Mouse (Mus musculus) common myeloid progenitor, adult 5-6 weeks (primary cell): Measurements from ENCODE around the gene Larp1. TPM values are rescaled to one million over a fixed set of nuclear protein-coding genes. Genes with fewer than 3 reads are reported as not detected.
A peak's percentile ranks its signal among the peaks of the same experiment; 100 is the strongest.

Experiments
- ATAC-seq: replicated peaks from 2 replicates; pipeline ENCODE4 v1.8.0; 2016; ENCODE audit warnings: low read depth, mild to moderate bottlenecking, moderate TSS enrichment, inconsistent platforms; ENCODE audit not compliant: poor library complexity, severe bottlenecking
- total RNA-seq: library from RNA; stranded (forward); fragments of 200-1000, 187-1606 nt; gene quantifications from 2 replicates; pipeline ENCODE4 v1.2.3, GENCODE M21; 2017

Gene Larp1
- total RNA-seq, 1 experiment from 2014 or later: 72.9 TPM

DNA sequence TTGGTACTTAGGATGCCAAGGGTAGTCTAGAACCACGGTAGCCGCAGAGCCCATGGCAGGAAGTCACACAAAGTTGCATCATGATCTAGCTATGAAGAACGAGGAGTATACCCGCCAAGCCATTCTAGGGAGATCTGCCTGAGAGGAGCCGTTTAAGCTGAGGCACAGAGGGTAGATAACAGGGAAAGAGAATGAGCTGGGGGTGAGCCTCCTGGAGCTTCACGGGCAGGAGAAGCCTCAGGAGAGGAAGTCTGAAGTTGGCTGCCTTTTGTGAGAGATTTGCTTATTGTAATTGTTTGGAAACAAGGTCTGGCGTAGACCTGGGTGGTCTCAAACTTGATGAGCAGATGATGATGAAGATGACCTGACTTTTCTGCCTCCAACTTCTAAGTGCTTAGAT, 10.7 kb upstream of the Larp1 start:
- no peak for ATAC-seq

DNA sequence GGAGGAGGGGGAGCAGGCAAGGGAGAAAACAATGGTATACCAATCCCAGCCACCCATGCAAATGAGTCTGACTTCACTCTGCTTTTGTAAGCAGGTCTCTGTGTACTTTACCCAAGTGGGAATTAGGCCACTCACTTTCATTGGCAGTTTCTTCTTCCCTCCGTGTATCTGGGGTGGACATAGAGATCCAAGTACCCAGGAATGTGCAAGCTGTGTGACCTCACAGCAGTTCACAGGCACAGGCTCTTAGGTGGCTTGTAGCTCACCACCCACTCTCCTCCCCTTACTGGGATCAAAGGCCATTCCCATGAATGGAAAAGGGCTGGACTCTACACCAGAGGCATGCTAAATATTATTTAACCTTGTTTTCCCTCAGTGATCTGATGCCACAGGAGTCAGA, 10.0 kb upstream of the Larp1 start:
- ATAC-seq: no peak

DNA sequence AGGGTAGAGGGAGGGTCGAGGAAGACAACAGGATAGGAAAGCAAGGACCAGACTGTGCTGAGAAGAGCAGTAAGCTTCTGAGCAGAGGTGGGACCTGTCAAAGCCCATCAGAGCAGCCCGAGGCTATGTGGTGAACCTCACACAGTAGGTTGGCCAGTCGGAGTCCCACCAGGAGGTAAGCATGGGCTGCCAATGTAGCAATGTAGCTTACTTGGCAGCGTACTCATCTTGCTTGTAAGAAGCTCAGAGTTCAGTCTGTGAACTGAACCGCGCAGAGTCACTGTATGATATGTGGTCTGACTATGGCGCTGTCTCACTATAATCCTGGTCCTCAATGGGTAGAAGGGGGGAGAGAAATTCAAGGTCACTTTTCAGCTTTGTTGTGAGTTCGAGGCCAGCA, 5.7 kb upstream of the Larp1 start:
- ATAC-seq: no peak

DNA sequence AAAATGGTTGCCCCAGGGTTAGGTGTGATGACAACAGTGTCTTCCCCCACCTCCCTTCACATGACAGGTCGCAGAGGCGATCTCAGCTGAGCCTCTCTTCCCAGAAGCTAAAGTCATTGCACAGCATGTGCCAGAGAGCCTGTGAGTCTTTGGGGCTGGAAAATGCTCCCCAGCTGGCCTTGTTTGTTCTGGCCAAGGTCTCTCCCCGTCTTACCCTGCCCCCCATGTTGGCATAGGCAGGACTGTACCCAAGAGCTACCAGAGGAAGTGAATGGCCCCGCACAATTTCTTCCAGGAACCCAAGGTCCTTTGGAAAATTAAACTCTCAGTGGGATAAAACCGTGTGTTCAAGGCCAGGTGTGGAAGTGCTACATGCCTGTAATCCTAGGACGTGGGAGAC, 5.1 kb upstream of the Larp1 start:
- no peak for ATAC-seq

DNA sequence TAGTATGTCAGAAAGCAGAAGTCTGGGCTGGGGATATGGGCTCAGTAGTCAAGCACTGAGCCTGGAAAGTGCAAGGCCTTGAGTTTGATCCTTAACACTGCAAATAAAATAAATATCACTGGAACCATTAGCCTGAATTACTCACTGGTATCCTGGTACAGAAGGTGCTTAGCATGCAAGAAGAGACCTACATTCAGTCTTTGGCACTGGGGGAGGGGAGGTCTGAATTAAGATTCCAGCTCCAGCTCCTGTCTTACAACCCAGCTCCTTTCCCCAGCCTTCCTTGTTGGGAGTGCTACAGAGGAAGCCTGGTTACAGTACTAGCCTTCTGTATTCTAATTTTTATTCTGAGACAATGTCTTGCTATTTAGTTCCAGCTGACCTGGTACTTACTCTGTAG, 3.8 kb upstream of the Larp1 start:
- no peak for ATAC-seq

DNA sequence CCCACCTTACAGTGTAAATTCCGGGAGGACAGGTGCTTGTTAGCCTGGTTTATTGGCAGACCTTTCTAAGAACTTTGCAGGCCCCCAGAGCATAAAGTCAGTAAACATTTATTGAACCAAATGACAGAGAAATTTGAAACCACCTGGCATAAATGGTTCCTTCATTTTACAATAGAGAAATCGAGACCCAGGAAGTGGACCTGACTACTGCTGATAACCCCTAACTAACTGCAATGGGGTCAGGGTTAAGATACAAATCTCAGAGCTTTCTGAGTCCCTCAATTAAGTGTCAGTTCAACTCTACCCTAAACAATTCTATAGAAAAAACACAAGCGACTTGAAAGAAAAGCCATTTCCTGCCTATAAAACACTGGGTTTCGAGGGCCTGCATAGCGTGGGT, 851 bp upstream of the Larp1 start:
- no peak for ATAC-seq

DNA sequence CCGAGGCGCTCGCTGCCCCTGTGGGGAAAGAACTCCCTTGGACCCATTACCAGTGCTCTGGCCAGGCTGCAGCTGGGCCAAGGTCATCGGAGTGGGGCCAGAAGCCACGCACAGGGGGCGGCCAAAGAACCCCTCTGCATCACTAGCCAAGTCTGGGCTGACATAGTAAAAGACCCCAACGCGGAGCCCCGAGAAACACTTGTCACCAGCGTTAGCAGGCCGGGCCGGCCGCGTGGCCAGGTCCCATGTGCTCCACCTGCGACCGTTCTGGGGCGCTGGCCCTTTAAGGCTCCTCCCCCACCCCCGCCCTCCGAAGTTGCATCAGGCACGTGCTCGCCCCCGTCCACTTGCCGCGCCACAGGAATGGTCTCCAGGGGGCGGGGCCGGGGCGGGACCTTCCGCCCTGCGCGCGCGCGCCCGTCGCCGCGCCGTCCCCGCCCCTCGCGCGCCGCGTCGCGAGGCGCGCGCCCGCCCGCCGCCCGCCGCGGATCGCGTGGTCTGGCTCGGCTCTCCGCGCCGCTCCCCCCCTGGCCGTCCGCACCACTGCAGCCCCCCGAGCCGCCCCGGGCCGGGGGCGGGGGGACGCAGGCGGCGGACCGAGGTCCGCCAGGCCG, 320 bp upstream of the Larp1 start:
- peak; percentile 83 for ATAC-seq

DNA sequence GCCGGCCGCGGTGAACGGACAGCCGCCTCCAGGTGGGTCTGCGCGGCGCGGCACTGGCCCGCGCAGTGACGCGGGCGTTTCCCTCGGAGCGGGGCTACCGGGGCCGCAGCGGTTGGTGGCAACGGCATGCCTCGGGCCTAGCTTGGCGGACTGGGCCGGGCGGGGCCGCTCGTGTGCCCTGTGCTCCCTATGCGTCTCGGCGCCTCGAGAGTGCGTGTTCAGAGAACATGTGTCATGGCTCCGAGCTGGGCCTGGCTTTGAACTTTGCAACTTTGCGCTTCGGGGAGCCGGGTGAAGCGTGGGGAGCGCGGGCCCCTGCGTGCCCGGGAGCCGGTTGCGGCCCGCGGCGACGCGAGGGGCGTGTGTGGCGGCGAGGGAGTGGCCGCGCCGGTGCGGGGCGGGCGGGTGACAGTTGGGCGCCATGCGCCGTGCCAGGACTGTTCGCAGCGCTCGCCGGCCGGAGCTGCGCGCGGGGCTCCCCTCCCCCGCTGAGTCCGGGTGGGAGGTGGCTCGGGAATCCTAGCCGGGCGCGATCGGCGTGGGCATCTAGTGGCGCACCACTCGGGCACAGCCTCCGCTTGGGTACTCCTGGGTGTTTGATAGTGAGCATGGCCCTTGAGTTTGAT, 765 bp downstream of the Larp1 start:
- peak; percentile 15; the same call in 1 of the 2 replicates for ATAC-seq

DNA sequence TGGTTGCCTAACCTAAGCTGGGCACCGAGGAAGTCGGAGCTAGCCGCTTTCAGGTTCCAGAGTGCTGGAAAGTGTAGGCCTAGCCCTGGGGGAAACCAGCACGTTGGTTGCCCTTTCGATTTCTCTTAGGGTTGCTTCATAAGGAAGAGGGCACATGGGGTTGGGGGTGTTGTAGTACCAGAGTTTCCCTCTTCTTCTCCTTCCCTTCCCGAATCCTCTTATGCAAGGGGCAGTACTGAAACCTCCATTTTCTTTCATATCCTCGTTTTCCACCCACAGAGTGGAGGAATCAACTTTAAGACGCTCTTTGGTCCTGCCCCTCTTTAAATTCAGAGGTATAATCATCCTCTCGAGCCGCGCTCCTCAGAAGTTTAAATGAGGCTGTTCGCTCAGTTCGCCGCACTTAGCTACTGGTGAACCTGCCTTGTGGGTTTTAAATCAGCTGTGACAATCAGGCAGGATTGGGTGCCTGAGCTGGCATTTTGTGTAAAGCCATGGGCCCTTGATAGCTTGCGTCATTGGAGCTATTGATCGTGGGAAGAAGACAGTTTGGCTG, 1.4 kb downstream of the Larp1 start:
- peak; percentile 70 for ATAC-seq

DNA sequence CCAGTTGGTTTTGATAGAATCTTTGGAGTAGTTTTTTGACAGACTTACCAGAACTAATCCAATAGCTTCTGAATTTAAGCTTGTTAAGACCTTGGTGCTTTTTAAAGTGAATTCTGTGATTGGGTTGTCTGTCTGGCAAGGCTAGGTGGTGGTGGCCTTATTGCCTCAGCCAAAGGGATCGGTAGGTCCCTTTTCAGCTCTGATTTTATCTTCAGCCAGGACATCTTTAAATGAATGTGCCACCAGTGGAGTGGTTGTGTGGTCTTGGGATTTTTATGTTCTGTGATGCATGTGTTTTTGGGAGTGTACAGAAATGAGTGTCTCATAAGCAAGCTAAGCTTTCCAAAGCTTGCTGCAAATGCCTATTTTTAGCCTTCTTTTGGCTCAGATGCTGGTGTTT, 2.1 kb downstream of the Larp1 start:
- no peak for ATAC-seq

DNA sequence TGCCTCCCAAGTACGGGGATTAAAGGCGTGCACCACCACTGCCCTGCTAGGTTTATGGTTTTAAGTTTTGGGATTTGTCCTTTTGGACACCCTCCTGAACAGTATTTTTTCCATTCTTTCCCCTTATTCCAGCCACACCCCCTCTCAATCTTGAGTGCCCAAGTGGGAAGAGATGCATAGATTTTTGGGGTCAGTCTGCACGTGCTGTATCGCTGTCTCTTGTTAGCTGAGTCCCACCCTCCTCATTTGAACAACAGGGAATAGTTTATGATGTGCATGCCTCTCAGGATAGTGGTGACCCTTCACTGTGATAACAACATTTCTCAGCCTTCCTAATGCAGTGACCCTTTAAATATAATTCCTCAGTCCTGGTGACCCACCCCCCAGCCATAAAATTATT, 2.9 kb downstream of the Larp1 start:
- ATAC-seq: no peak

DNA sequence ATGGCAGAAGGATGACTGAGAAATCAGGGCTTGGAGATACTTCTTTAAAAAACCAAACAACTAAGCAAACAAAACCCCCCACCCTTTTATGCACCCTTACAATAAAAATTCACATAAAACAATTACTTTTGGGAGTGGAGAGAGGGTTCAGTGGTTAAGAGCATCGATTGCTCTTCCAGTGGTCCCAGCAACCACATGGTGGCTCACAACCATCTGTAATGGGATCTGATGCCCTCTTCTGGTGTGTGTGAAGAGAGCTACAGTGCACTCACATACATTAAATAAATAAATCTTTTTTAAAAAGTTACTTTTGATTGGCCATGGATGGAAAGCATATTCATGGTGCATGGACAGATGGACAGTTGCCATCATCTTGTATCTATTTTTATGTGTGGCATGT, 3.8 kb downstream of the Larp1 start:
- ATAC-seq: no peak

DNA sequence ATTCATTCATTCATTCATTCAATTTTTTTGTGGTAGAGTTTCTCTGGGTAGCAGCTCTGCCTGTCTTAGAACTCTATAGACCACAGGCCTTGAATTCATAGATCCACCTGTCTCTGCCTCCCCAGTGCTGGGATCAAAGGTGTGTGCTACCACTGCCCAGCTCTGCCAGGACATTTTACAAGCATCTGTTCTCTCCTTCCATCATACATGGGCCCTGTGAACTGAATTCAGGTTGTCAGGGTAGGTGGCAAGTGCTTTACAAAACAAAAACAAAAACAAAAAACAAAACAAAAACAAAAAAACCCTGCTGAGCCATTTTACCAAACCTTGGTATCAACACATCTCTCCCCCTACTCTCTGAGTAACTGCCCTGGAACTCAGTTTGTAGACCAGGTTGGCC, 4.2 kb downstream of the Larp1 start:
- no peak for ATAC-seq

DNA sequence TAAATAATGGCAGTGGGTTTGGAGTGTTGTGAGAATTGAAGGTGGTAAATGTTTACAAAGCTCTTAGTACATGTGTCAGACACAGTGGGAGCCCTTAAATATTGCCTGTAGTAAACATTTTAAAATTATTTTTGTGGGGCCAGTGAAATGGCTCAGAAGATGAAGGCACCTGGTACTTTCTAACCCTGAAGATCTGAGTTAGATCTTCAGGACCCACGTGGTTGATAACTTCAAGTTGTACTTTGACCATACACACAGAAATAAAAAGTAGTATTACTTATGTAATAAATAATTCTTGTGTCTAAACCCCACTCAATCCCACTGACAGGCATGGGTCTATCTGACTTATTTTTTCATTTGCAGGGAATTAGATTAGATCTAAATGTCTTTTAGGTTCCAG, 5.7 kb downstream of the Larp1 start:
- ATAC-seq: no peak

DNA sequence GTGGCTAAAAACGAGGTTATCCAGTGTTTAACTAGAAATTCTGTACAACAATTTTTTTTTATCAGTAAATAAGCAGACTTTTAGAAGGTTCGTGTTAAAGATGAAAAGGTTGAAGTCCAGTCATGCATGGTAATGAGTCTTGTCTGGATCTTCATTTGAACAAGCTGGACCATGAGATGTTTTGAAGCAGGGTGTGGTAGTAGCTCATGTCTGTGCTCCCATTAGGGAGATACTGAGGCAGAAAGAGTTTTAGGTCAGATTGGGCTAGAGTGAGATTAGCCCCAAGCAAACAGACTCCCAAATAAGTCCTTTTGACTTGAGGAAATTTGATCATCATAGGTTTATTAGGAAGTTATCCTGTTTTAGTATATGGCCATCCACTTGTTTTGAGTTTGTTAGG, 6.5 kb downstream of the Larp1 start:
- no peak for ATAC-seq

DNA sequence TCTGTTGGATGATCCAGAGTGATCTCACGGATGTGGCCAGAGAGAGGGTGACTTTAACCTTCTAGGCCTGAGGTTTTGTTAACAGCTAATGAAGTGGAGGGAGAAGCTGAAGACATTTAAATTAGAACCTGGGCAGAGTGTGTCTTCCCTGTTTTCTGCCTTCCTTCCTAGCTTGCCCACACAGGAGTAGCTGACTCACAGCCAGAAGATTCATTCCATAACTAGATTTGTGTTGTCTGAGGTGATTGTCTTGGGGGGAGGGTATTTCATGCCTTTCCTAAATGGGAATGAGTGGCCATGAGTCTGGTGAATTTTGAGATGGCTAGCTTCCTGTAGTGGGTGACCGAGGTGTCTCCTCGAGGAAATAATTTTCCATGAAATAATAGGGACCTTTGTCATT, 7.5 kb downstream of the Larp1 start:
- no peak for ATAC-seq

DNA sequence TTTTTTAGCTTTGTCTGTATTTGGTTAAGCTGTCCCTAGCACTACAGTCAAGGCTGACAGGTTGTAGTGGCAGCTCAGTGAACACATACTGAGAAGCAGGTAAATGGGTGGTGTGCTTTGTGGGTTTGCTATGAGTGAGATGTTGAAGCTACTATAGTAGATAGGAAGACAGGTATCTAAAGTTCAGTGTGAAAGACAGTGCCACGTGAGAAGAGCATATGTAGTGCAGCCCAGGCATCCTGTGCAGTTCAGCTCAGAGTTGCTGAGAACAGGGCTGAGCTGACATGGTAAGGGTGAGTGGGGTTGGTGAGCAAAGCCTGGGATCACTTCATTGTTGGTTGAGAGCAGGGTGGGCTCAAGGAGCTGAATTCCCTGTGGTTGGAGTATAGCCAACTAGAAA, 8.6 kb downstream of the Larp1 start:
- no peak for ATAC-seq

DNA sequence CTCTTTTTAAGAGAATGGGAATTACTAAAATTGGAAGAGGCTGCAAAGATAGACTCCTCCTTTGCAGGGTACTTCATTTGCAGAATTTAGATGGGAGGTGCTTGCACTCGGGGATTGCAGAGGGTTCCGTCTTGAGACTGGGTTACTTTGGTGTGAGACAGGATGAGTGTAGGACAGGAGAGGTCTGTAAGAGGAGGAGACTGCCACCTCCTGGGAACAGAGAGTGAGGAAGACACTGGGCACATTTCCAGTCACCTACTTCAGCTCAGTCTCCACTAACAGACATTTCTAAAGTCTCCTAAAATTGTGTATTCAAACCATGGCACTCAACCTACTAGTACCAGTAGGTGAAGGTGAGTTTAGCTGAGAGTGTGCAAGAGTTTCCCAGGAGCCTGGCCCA, 9.4 kb downstream of the Larp1 start:
- ATAC-seq: no peak; the same call in 1 of the 2 replicates

DNA sequence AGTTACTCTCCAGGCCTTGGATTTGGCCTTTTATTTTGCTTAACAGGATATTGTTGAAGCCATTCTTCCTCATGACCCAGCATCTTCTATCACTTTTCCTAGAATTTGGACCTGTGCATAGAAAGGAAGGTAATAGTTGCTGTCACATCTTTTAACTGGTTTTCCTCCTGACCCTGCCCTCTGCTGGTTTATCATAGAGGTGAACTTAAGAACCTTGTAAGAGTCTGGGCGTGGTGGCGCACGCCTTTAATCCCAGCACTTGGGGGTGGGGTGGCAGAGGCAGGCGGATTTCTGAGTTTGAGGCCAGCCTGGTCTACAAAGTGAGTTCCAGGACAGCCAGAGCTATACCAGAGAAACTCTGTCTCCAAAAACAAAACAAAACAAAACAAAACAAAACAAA, 9.8 kb downstream of the Larp1 start:
- no peak for ATAC-seq

DNA sequence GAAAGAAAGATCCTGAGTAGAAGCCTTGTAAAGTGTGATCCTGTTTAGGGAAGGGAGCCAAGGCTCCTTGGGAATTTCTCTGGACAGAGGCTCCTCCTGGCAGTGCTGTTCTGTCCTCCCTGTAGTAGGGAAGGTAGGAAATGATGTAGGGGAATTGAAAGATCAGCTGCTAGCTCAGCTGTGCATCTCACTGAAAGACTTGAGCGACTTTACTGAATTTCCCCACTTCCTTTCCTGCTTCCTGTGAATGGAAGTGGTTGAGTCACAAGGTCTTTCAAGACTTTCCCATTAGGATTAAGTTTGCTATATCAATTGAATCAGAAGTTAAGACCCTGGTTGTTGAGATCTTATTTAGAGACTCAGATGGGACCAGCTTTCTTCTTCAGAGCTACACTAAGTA, 12.2 kb downstream of the Larp1 start:
- no peak for ATAC-seq

DNA sequence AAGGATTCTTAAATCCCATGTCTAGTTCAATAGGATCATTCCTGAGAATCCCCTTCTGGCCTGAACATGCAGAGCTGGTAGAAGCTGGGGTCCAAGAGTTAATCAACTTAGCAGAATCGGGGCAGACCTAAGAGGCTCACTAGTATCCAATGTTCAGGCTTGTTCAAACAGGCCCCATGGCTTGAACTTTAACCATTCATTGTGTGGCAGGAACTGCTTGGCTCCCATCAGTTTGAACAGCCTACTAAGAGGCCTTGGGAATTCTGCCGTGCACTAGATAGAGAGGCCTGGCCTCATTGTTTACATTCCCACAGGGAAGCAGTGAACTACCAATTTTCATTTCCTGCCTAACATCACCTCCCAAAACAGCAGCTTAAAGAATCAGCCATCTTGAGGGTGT, 12.8 kb downstream of the Larp1 start:
- ATAC-seq: no peak

DNA sequence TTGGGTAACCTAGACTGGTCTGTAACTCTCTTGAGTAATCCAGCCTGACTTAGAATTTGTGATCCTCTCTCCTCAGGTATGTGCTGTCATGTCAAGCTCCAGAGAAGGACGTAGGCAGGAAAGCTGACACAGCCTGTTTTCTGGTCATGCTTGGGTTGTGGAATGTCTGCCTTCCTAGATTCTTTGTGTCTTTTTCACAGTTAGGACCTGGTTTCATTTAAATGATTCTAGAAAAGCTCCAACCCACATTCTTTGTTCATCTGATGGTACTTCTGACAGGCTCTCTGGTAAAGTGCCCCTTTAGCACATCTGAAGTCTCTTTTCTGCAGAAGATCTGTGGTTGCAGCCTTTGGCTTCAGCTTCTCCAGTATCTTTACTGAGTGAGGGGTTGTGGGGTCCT, 15.4 kb downstream of the Larp1 start:
- no peak for ATAC-seq
